Mouse (Mus musculus) WW6 (cell line): ENCODE data around the gene Pacrg.

Experiments
- DNase-seq: peaks from one replicate; pipeline ENCODE4 v3.0.0-alpha.2; 2013; ENCODE audit warnings: low read depth, low spot score

Gene Pacrg

DNA sequence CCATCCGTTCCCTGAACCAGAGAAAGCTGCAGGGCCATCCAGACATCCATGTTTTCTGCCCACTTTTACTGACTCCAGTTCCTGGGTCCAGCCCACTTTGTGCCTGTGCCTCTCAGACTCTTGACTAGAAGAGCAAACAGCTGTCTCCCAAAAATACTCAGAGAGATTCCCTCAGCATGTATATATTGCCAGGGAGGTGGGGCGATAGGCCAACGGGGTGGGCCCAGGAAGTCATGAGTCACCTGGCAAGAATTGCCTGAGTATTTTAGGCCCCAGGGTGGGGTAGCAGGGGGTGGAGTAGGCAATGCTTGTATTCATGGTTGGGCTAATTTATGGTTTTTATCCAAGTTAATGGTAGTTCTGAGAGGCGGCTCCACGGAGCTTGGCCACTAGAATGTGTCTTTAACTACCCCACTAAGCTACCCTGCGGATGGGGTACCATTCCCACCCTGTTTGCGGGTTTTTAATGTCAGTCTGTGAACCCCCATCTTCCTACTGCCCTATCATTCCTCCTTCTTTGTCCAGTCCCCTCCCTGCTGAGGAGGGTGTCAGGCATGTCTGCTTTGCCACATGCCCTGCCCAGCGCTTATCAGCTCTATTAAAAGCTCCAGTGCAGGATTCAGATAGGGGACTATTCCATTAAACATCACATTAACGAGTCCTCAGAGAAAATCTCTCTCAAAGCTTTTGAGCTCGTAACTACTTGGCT lies 461.5 kb downstream of the Pacrg start:
- no peak for DNase-seq

DNA sequence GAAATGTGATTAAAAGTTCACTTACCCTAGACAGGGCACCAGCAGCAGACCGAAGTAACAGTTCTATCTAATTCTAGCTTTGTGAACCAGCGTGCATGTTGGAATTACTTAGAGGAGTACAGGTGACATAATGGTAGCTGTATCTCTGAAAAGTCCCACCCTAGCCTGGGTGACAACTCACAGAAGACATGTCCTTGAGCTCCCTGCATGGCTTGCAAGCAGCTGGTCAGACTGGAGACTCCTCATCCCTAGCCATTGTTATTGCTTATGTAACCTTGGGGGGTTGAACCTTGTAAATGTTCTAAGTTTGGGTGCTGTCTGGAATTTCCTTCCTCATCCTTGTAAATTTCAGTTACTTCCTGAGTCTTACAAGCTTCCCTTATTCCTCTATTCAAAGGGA lies 462.5 kb downstream of the Pacrg start:
- no peak for DNase-seq

DNA sequence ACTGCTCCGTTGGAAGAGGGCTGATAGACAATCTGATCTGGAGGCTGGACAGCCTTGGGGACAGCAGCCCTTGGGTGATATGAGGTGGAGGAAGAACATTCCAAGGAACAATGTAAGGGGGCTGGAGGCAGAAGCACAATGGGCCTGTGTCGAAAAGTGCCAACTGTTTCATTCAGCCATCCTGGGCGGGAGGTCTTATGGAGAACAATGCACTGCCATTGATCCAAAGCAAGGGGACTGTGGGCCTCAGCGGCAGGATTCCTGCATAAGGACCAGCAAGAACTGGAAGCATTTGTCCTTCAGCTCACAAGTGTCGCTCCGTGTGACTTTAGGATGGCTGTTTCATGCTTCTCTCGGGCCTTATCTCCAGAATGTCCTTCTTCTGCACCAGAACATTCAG lies 465.8 kb downstream of the Pacrg start:
- DNase-seq, result no peak

DNA sequence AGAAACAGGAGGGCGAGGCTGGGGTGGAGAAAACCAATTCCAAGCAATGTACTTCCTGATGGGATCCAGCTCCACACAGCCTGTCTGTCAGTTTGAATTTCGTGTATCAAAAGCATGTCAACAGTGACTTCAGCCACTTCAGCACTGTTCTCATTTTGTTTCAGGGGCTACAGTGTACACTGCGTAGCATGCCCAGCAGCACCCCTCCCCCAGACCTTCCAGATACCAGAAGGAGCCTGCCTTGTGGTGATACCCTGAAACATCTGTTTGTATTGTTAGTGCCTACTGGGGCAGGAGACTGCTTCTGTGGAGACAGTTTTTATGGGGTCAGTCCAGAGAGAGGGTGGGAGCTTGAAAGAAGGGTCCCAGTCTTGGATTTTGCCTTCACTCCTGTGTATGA lies 466.4 kb downstream of the Pacrg start:
- DNase-seq, result no peak

DNA sequence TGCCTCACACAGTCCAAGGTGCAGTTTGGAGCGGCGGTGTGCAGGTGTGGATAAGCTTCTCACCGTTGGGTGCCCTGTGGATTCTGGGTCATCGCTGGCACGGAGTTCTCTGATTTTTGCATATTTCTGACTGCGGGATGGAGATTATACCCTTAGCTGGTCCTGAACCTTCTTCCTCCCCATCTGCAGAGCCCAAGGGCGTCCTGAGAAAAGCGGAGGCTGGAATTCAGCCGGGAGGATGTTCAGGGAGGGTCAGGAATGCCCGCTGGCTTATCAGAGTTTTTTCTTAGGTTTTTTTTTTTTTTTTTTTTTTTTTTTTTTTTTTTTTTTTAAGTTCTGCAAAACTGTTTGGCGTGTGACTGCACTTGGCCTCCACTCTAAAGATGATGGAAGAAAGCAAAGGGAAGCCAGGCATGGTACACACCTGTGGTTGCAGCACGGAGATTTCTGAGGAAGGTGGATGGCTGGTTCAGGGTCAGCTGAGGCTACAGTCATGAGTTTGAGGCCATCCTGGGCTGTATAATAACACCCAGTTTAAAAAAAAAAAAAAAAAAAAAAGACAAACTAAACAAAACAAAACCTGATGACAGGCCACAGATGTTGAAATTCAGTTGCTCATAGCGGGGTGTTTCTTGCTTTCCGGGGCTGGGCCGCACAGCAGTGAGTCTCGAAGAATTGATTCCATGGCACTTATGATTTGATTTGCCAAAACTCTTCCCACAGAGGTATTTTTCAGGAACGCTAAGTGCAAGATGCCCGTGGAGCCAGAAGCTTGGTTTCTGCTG lies 467.9 kb downstream of the Pacrg start:
- no peak for DNase-seq

DNA sequence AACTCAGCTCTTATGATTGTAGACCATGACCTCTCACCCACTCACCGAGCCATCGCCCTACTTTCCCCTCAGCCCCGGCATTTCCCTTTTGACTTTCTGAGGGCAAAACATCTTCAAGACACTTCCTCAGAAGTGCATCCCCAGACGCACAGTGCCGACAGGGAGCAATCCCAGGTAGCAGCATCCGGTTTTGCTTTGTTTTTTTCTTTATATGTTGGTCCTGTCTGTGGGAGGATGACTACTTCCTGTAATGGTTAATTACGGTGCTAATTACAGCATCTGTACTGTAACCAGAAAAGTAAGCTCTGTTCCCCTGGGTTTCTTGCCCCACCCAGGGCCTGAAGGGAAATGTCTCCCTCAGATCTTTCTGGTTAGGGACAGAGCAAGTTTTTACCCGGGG lies 468.6 kb downstream of the Pacrg start:
- DNase-seq, result no peak

DNA sequence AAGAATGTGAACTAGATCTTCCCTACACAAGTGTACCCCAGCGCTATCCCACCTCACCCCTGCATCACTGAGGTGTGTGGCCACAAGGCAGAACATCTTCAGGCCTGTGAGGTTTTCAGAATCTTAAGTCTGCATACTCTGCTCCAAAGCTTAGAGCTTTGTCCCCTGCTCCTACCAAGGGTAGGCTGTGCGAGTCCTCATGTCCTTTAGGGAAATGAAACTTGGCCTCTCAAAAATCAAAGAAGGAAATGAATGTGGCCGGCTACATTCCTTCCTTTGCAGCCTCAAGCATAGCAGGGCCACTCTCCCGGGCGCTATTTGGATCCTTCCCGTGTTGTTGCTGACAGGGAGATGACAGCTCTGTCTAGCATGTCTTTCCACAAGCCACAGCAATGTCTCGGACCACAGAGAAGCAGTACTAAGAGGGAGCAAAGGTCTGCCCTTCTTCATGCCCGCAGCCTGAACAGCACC lies 469.4 kb downstream of the Pacrg start:
- no peak for DNase-seq

DNA sequence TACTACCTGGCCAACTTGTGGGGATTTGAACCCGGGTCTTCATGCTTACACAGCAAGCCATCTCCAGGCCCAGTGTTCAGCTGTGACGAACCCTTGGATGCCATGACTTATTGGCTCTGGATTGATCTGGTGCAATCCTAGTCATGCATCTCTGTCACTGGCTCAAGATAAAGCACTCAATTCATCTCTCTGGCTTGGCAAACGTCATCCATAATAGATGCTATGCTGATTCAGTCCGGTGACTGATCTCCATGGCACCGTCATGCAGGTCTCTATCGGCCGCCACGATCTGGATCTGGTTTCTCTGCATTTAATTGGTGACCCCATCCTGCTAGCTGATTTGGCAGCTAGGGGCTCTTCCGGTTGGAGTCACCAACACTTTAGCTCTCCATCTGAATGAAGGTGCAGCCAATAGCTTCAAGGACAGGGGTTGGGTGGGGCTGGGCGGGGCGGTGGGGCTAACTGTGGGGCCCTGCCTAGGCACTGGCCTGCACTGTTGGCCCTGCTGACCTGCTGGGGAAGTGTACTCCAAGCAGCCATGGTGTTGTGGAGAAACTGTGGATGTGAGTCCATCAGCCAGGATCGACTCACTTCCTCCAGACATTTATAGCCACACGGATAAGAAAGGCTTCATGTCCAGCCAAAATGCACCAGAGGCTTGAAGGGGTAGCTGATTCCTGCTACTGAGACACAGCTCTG lies 470.0 kb downstream of the Pacrg start:
- no peak for DNase-seq

DNA sequence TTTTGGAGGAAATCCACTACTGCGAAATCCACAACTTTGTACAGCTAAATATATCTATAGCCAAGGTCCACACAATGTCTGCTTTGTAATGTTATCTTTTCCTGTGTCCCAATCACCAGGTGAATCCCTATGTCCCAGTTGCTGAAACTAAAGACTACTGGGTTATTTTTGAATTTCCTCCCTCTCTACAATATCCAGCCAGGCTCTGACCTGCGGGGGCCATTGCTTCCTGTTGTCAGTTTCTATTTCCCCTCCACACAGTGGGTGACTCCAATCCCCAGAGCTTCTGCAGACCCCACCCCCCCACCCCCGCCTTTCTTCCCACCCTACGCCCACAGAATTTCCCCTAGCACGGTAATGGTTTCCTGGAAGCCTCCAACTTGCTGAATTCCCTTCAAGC lies 473.1 kb downstream of the Pacrg start:
- no peak for DNase-seq

DNA sequence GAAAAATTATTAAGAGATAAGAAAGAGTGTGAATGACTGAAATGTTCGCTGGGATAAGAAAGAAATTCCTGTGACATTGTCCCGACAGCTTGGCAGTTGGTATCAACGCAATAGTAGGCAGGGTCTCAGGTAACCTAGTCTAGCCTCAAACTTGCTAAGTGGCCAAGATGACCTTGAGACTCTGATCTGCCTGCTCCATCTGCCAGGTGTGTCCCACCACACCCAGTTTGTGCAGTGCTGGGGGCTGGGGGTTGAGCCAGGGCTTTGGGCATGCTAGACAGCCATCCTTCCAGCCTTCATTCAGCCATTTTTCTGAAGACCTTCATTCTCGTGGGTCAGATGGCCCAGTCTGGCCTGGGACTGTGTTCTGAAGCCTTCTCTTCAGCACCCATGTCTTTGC lies 473.5 kb downstream of the Pacrg start:
- DNase-seq, result no peak

DNA sequence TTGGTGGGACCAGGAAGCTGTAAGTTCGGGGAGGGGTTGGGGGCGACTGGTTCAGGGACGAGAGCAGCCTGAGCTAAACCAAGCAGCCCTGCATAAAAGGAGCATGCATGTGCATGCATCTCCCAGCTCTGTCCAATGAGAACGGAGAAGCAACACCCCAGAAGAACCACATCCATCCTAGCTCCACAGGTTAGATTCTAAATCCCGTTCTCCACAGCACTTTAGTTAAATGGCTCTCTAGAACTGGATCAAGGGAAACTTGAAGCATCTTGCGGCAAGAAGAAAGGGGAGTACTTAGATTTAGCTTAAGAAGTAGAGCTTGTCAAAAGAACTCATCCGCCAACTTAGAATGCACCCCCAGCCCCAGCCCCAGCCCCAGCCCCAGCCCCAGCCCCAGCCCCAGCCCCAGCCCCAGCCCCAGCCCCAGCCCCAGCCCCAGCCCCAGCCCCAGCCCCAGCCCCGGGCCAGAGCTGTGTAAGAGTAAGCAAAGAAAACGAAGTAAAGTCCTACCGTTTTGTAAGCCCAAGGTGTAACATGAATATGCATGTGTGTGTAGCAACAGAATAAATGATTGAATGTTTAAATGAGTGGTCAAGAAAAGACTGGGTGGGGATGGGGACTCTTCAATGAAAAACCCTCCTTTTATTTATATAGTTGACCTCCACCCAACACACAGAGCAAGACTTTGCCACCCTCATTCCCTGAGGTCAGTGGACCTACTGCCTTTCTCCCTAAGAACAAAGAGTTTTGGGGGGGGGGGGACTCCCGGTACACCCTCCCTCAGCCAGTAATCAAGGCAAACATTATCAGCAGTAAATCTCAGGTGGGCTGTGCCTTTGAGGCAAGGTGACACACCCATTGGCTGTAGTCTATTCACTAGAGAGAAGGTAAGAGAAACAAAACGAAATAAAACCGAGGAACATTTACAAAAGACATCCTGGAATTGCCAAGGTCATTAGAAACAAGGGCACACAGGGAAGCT lies 474.3 kb downstream of the Pacrg start:
- no peak for DNase-seq

DNA sequence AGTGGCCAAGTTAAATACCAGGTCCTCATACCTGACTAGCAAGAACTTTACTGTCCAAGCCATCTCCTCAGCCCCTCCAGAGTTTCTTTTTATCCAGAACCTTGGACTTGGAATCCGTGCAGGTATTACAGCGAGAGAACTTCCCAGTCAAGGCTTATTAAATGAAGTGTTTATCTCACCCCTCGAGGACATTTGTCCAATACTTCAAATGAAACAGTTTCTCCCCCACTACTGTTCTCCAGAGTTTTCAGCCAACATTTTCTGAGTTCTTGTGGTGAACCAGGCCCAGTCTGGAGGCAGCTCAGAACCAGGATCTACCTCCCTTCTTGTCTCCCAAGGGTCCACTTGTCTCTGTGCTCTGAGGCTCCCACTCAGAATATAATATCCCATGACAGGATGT lies 477.0 kb downstream of the Pacrg start:
- DNase-seq, result no peak

DNA sequence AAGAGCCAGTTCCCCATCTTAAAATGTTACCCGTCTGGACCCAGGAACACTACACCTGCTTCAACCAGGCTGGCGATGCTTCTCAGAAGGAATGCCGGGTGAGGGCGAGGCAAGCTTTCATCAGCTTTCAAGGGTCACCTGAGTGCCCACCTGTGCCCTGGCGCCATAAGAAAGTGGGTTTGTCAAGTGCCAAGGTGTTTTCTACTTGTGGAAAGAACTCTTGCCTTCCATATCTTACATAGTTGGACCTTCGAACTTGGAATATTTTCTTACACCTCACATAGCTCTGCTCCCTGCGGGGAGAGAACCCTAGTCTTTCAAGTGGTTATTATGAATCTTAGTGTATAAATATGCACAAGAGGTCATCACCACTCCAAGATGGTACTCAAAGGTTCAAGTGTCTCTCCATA lies 478.2 kb downstream of the Pacrg start:
- no peak for DNase-seq

DNA sequence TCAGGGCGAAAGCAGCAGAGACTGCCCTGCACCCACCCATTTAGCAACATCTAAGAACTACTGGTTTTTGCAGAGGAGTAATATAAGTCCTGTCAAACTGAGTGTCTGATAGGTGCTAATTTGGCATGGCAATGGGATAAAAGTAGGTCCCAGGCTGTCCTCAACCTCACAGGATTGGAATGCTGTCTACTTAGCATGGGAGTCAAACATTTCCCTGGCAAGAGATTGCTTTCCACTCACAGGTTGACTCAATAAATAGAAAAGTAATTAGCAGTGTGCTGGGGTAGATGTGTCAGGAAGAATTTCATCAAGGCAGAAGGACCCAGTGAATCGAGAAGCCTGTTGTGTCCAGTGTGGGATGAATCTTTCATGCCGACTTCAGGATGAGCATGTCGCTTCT lies 479.4 kb downstream of the Pacrg start:
- no peak for DNase-seq

DNA sequence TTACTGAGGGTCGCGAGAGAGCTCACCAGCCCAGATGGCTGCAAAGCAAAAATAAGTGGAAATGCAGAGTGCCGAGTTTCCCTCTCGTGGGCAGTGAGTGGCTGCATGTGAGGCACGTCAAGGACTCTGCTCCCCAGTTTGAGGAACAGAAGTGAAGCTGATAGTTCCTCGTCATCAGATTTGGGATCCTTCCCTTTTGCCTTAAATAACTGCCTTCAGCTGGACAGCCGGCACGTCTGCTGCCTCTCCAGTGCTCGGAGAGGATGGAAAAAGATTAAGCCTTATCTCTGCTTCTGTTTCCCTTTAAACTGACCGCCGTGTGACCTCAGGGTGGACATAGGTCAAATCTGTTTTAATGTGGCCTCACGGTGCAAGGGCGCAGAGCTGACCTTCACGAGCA lies 480.6 kb downstream of the Pacrg start:
- no peak for DNase-seq

DNA sequence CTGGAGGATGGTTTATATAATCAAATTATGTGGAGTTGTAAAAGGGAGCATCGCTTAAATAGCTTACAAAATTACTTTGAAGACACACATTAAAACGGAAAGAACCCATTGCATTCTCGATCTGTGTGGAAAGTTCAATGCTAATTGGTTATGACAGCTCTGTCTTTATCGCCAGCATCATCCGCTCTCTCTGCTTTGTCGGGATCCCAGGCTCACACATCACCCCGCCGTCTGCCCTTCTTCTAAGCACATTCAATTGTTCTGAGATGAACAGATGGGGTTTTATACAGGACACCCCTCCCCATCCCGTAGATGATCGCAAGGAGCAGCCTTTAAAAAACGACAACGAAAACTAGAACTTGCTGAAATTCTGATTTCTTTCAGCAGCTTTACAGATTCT lies 482.8 kb downstream of the Pacrg start:
- no peak for DNase-seq

DNA sequence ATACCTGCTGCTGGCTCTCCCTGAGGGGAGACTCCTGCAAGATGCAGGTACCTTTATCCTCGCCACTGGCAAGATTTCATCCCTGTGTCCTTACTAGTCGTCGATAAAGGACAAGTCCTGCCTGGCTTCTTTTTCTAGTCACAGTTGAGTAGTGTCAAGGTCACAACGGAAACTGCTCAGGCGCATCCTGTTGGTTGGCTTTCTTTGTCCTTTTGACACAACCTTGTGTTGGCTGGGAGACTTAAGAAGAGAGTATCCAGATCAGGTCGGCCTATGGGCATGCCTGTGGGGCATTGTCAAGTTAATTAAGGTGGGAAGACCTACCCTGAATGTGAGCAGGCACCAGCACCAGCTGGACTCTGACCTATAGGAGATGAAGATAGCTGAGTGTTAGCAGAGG lies 483.8 kb downstream of the Pacrg start:
- DNase-seq, result no peak

DNA sequence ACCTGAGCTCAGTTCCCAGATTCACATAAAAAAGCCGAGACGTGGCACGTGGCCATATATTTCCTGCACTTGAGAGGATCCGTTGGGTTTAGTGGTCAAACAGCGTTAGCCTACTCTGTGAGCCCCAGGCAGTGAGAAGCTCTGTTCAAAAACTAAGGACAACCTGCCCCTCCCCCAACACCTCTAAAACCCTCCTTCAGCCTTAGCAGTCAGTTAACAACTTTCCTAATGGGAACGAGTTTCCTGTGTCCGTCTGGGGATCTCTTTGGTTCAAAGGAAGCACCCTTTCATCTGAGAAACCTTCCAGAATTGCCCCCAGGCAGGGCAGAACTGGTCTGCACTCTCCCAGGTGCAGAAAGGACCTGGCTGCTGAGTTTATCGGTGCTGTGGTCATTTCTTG lies 484.4 kb downstream of the Pacrg start:
- no peak for DNase-seq
